Comparison of ENCODE assay signal across 8 mouse cellular contexts in genomic region chr13:21993957-21994738, GRCm38 (mm10). TPM values are rescaled to one million over a fixed set of nuclear protein-coding genes. Genes with fewer than 3 reads are reported as not detected.
A peak's percentile ranks its signal among the peaks of the same experiment; 100 is the strongest.
DNase-seq lines count a peak whose midpoint lies in the region; ATAC-seq and TF ChIP-seq lines count a peak whose summit lies in the region.

No protein-coding gene starts in this region.

- no peak overlapping the region for H3K4me2 ChIP-seq in lung, postnatal 0 days (replicated peaks; ENCODE audit: low read depth, low read length)
- H3K4me2 ChIP-seq in forebrain, embryonic 12.5 days: peak overlapping the region; percentile 15

- no peaks in the 10 kb centered on the region for H3K4me1 ChIP-seq in lung, postnatal 0 days (ENCODE audit: insufficient read depth, low read depth, low read length)
- H3K4me1 ChIP-seq in forebrain, embryonic 12.5 days: peaks cover 22% of the 10 kb centered on the region
- no peaks in the 10 kb centered on the region for H3K4me1 ChIP-seq in liver, adult 2 months (ENCODE audit: control insufficient read depth, insufficient read depth, low read length)

- no peaks in the 10 kb centered on the region for H3K36me3 ChIP-seq in lung, postnatal 0 days (ENCODE audit: insufficient read depth, low read length)
- no peaks in the 10 kb centered on the region for H3K36me3 ChIP-seq in forebrain, embryonic 12.5 days (replicated peaks)
- H3K36me3 ChIP-seq in liver, adult 2 months (ENCODE audit: control insufficient read depth, insufficient read depth, low read length): no peaks in the 10 kb centered on the region; the same call in 1 of the 2 replicates

- no peaks in the 10 kb centered on the region for H3K79me2 ChIP-seq in liver, adult 2 months (ENCODE audit: control insufficient read depth, insufficient read depth, low read length)

- peaks cover 37% of the 10 kb centered on the region for H3K27me3 ChIP-seq in lung, postnatal 0 days (replicated peaks; ENCODE audit: insufficient read depth, low read length)
- H3K27me3 ChIP-seq in forebrain, embryonic 12.5 days: peaks cover 53% of the 10 kb centered on the region
- peaks cover 14% of the 10 kb centered on the region; the same call in 1 of the 2 replicates for H3K27me3 ChIP-seq in liver, adult 2 months (ENCODE audit: control insufficient read depth, insufficient read depth, low read length)

- no peak overlapping the region for H3K9ac ChIP-seq in lung, postnatal 0 days (replicated peaks; ENCODE audit: low read depth)
- H3K9ac ChIP-seq in forebrain, embryonic 12.5 days: no peak overlapping the region
- H3K9ac ChIP-seq in liver, adult 2 months (ENCODE audit: low read depth, low read length): no peak overlapping the region

- H3K9me3 ChIP-seq in lung, postnatal 0 days (ENCODE audit: low read length): no peaks in the 10 kb centered on the region; the same call in 1 of the 2 replicates
- H3K9me3 ChIP-seq in forebrain, embryonic 12.5 days: no peaks in the 10 kb centered on the region

- WGBS in lung, postnatal 0 days: 5% methylated on average over 22 of the region's 22 CpGs
- 1% methylated on average over 22 of the region's 22 CpGs for WGBS in forebrain, embryonic 12.5 days
- 13% methylated on average over 22 of the region's 22 CpGs for WGBS in liver, adult 2 months

- TF ChIP-seq EP300 in lung, postnatal 0 days (IDR thresholded peaks at IDR 0.05): no peak

- no peak overlapping the region for H3K4me3 ChIP-seq in lung, postnatal 0 days (ENCODE audit: low read depth, low read length)
- no peak overlapping the region; the same call in 1 of the 2 replicates for H3K4me3 ChIP-seq in forebrain, embryonic 12.5 days (replicated peaks)
- no peak overlapping the region for H3K4me3 ChIP-seq in liver, adult 2 months (ENCODE audit: insufficient read depth, low read depth, low read length)

- peak; percentile 35 for DNase-seq in CD4-positive, CD25-positive, alpha-beta regulatory T cell, adult 2 months (ENCODE audit: low read depth, low spot score)
- DNase-seq in lung, postnatal 0 days (ENCODE audit: low spot score): peak; percentile 30
- DNase-seq in lung, postnatal 25 days (ENCODE audit: low spot score): no peak
- DNase-seq in liver, adult 2 months (ENCODE audit: extremely low read depth, low read depth, low spot score): peak; percentile 53
- DNase-seq in urinary bladder, postnatal 10 days (ENCODE audit: low spot score): no peak

- no peak for ATAC-seq in CD4-positive, CD25-positive, alpha-beta regulatory T cell, adult 4 months
- no peak for ATAC-seq in lung, postnatal 0 days
- no peak for ATAC-seq in forebrain, embryonic 12.5 days (ENCODE audit: low FRiP score)
- no peak for ATAC-seq in activated CD4-positive, CD25-positive, alpha-beta regulatory T cell, adult 4 months

- TF ChIP-seq POLR2A in liver, adult 2 months (IDR thresholded peaks at IDR 0.05; ENCODE audit: extremely low read depth, insufficient read depth, low read length): no peak

- no peak for TF ChIP-seq CTCF in lung, postnatal 0 days (IDR thresholded peaks at IDR 0.05)
- no peak for TF ChIP-seq CTCF in liver, adult 2 months (IDR thresholded peaks at IDR 0.05; ENCODE audit: low read depth, low read length)

- no peak overlapping the region for H3K27ac ChIP-seq in lung, postnatal 0 days (ENCODE audit: low read length)
- H3K27ac ChIP-seq in forebrain, embryonic 12.5 days: no peak overlapping the region
- H3K27ac ChIP-seq in liver, adult 2 months (replicated peaks; ENCODE audit: insufficient read depth, low read depth, low read length): no peak overlapping the region

RNA-seq across cellular contexts. Expression of gene Pom121l2, which starts 13.2 kb away (rescaled TPM):
- not detected for polyA plus RNA-seq in CD4-positive, CD25-positive, alpha-beta regulatory T cell, adult 4 months (2017; shearing (Covaris generic))
- polyA plus RNA-seq in lung, postnatal 0 days (2015; fragmentation: Nextera tagmentation; extraction: Ambion mirVana): not detected in 2 replicates
- polyA plus RNA-seq in forebrain, embryonic 12.5 days (2016; fragmentation: Nextera tagmentation; extraction: Ambion mirVana): 0.13 TPM in 1 of 2 replicates, not detected in the other
- not detected in 2 replicates for total RNA-seq in liver, adult 2 months (2014; rRNA removed)
- not detected in 2 replicates for polyA plus RNA-seq in liver, adult 2 months (2012; rRNA removed)
- not detected for polyA plus RNA-seq in activated CD4-positive, CD25-positive, alpha-beta regulatory T cell, adult 4 months (2017; shearing (Covaris generic))

RNA-seq across cellular contexts. Expression of gene Prss16, which starts 15.4 kb away (rescaled TPM):
- under 1 TPM in 1 of 2 experiments, not detected in 1; 0.74 TPM for polyA plus RNA-seq in CD4-positive, CD25-positive, alpha-beta regulatory T cell, adult 4 months (2017; shearing (Covaris generic))
- 0.62 and 1.1 TPM in 2 replicates for polyA plus RNA-seq in lung, postnatal 0 days (2015; fragmentation: Nextera tagmentation; extraction: Ambion mirVana)
- 0.28 TPM in 1 of 2 replicates, not detected in the other for polyA plus RNA-seq in forebrain, embryonic 12.5 days (2016; fragmentation: Nextera tagmentation; extraction: Ambion mirVana)
- not detected in 2 replicates for total RNA-seq in liver, adult 2 months (2014; rRNA removed)
- 0.12 TPM in 1 of 2 replicates, not detected in the other for polyA plus RNA-seq in liver, adult 2 months (2012; rRNA removed)
- polyA plus RNA-seq in activated CD4-positive, CD25-positive, alpha-beta regulatory T cell, adult 4 months (2017; shearing (Covaris generic)): under 1 TPM; 0.19 to 0.48 TPM

RNA-seq across cellular contexts. Expression of gene Hist1h2ah, which starts 41.2 kb away (rescaled TPM):
- polyA plus RNA-seq in CD4-positive, CD25-positive, alpha-beta regulatory T cell, adult 4 months (2017; shearing (Covaris generic)): not detected
- polyA plus RNA-seq in lung, postnatal 0 days (2015; fragmentation: Nextera tagmentation; extraction: Ambion mirVana): 4.2 and 5.2 TPM in 2 replicates
- polyA plus RNA-seq in forebrain, embryonic 12.5 days (2016; fragmentation: Nextera tagmentation; extraction: Ambion mirVana): 7.0 and 22.0 TPM in 2 replicates
- 1.8 and 2.6 TPM in 2 replicates for total RNA-seq in liver, adult 2 months (2014; rRNA removed)
- not detected in 2 replicates for polyA plus RNA-seq in liver, adult 2 months (2012; rRNA removed)
- 100 to 1,000 TPM in 1 of 2 experiments, not detected in 1; 174 TPM for polyA plus RNA-seq in activated CD4-positive, CD25-positive, alpha-beta regulatory T cell, adult 4 months (2017; shearing (Covaris generic))

RNA-seq across cellular contexts. Expression of gene Hist1h2bk, which starts 41.5 kb away (rescaled TPM):
- polyA plus RNA-seq in CD4-positive, CD25-positive, alpha-beta regulatory T cell, adult 4 months (2017; shearing (Covaris generic)): 1 to 10 TPM in 1 of 2 experiments, not detected in 1; 4.8 TPM
- 0.45 and 0.81 TPM in 2 replicates for polyA plus RNA-seq in lung, postnatal 0 days (2015; fragmentation: Nextera tagmentation; extraction: Ambion mirVana)
- polyA plus RNA-seq in forebrain, embryonic 12.5 days (2016; fragmentation: Nextera tagmentation; extraction: Ambion mirVana): 10.0 and 10.5 TPM in 2 replicates
- total RNA-seq in liver, adult 2 months (2014; rRNA removed): 15.6 and 28.1 TPM in 2 replicates
- polyA plus RNA-seq in liver, adult 2 months (2012; rRNA removed): 0.46 and 0.48 TPM in 2 replicates
- 1 to 10 TPM; 2.6 to 4.2 TPM for polyA plus RNA-seq in activated CD4-positive, CD25-positive, alpha-beta regulatory T cell, adult 4 months (2017; shearing (Covaris generic))

RNA-seq across cellular contexts. Expression of gene Hist1h4i, which starts 47.0 kb away (rescaled TPM):
- polyA plus RNA-seq in CD4-positive, CD25-positive, alpha-beta regulatory T cell, adult 4 months (2017; shearing (Covaris generic)): 1 to 10 TPM; 5.4 to 6.7 TPM
- 4.1 and 4.6 TPM in 2 replicates for polyA plus RNA-seq in lung, postnatal 0 days (2015; fragmentation: Nextera tagmentation; extraction: Ambion mirVana)
- 44.5 and 46.9 TPM in 2 replicates for polyA plus RNA-seq in forebrain, embryonic 12.5 days (2016; fragmentation: Nextera tagmentation; extraction: Ambion mirVana)
- total RNA-seq in liver, adult 2 months (2014; rRNA removed): 6.8 and 9.2 TPM in 2 replicates
- 5.2 and 12.3 TPM in 2 replicates for polyA plus RNA-seq in liver, adult 2 months (2012; rRNA removed)
- 10 to 100 TPM in 1 of 2 experiments, 1 to 10 TPM in 1; 5.9 to 14.6 TPM for polyA plus RNA-seq in activated CD4-positive, CD25-positive, alpha-beta regulatory T cell, adult 4 months (2017; shearing (Covaris generic))

Comparison
In these comparisons a context has a peak if more than half of its experiments do, and no peak if none do; other contexts are left out.
1. DNase-seq: peak in CD4-positive, CD25-positive, alpha-beta regulatory T cell, adult 2 months (single experiment), lung, postnatal 0 days (single experiment) and liver, adult 2 months (single experiment); none in lung, postnatal 25 days (single experiment) and urinary bladder, postnatal 10 days (single experiment).